Mouse (Mus musculus) forebrain, postnatal 0 days (tissue): ENCODE data around the gene D330045A20Rik. TPM values are rescaled to one million over a fixed set of nuclear protein-coding genes. Genes with fewer than 3 reads are reported as not detected.

ENCODE experiments used
- ATAC-seq: fragments of 200-750 bp; cut with Nextera tagmentation; 2 replicates; pipeline ENCODE4 v1.8.0; 2017; ENCODE audit warnings: mild to moderate bottlenecking, moderate library complexity
- DNase-seq: peaks from one replicate; pipeline ENCODE4 v3.0.0-alpha.2; 2015
- H3K27ac ChIP-seq: fragments of 300-500 bp; sonication (generic); 2 replicates; pipeline ENCODE4 v1.5.1; 2014; ENCODE audit warnings: low read depth, mild to moderate bottlenecking, antibody characterized with exemption, low read length, moderate library complexity, mixed read lengths
- H3K27me3 ChIP-seq: fragments of 300-500 bp; sonication (generic); 2 replicates; pipeline ENCODE4 v1.6.1; 2014; ENCODE audit warnings: mild to moderate bottlenecking, low read length, mixed read lengths; ENCODE audit not compliant: insufficient read depth
- H3K36me3 ChIP-seq: fragments of 300-500 bp; sonication (generic); 2 replicates; pipeline ENCODE4 v1.6.1; 2014; ENCODE audit warnings: mild to moderate bottlenecking, moderate library complexity; ENCODE audit not compliant: insufficient read depth
- H3K4me1 ChIP-seq: fragments of 300-500 bp; sonication (generic); 2 replicates; pipeline ENCODE4 v1.6.1; 2014; ENCODE audit warnings: antibody characterized with exemption; ENCODE audit not compliant: insufficient read depth
- H3K4me2 ChIP-seq: fragments of 300-500 bp; sonication (generic); 2 replicates; pipeline ENCODE4 v1.6.1; 2014; ENCODE audit warnings: low read depth, mild to moderate bottlenecking, moderate library complexity
- H3K4me3 ChIP-seq: fragments of 300-500 bp; sonication (generic); 2 replicates; pipeline ENCODE4 v1.5.1; 2014; ENCODE audit warnings: low read depth, low read length, mixed read lengths
- H3K9ac ChIP-seq: fragments of 300-500 bp; sonication (generic); 2 replicates; pipeline ENCODE4 v1.6.1; 2014; ENCODE audit warnings: mild to moderate bottlenecking
- H3K9me3 ChIP-seq: fragments of 300-500 bp; sonication (generic); 2 replicates; pipeline ENCODE4 v1.6.1; 2016; ENCODE audit warnings: low read length
- CTCF ChIP-seq: sonication (generic); IDR thresholded peaks from 2 replicates; pipeline ENCODE4 v1.5.1; 2016; ENCODE audit warnings: antibody characterized with exemption, control low read depth, low read depth
- WGBS: fragments of 180-500 bp; shearing (Covaris S2); extraction: QIAGEN DNeasy Blood & Tissue Kit; methylation state at CpG from one replicate; pipeline ENCODE4 v1.1.7; 2014; 5-methylcytosine and 5-hydroxymethylcytosine counted together
- polyA plus RNA-seq: library from polyadenylated mRNA; unstranded; fragments of >200 nt; fragmentation: Nextera tagmentation; extraction: Ambion mirVana; gene quantifications from 2 replicates; pipeline ENCODE4 v1.2.1, GENCODE M21; 2015
- total RNA-seq: library from RNA; depleted of rRNA; stranded (reverse); fragments of >200 nt; gene quantifications from 2 replicates; pipeline ENCODE4 v1.2.3, GENCODE M21; 2014

Gene D330045A20Rik
- total and polyA plus RNA-seq, 2 experiments from 2014 or later: 1.3 to 1.8 TPM

DNA sequence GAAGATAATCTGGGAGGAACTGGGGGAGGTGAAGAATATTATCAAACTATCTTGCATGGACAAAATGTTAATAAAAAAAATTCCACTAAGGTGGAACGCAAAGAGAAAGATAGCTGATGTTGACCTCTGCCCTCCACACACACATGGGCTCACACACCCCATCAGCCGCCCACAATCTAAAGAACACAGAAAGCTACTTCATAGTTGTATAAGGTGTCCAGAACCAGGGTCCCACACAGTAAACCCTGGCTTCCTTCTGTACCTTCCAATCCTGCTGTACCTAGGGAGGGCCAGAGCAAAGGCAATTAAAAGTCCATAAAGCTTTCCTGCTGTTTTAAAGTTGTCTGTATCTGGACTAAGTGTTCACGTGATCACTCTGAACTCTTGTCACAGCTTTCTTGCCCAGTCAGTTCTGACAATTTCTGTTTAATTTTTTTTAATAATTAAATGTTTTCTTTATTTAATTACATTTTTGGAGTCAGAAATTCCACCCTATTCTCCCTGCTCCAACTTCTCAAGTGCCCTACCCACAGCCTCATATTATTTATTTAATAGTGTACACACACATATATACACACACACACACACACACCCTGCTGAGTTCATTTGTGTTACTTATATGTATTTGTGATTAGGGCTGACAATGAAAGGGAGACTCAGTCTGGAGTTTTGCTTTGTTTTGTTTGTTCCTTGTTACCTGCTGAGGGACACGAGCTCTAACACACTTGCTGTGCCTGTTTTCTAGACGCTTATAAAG lies 57.7 kb downstream of the D330045A20Rik start:
- Histone ChIP-seq H3K27me3 (no peaks in the 10 kb centered on the region), H3K27ac (no peak overlapping the region), H3K4me3 (no peak overlapping the region), H3K4me2 (no peak overlapping the region), H3K4me1 (no peaks in the 10 kb centered on the region), H3K36me3 (no peaks in the 10 kb centered on the region), H3K9me3 (no peaks in the 10 kb centered on the region), H3K9ac (no peak overlapping the region)
- ATAC-seq (no peak), DNase-seq (no peak)
- TF ChIP-seq CTCF: no peak
- WGBS: 80% methylated on average over 5 of the region's 5 CpGs

DNA sequence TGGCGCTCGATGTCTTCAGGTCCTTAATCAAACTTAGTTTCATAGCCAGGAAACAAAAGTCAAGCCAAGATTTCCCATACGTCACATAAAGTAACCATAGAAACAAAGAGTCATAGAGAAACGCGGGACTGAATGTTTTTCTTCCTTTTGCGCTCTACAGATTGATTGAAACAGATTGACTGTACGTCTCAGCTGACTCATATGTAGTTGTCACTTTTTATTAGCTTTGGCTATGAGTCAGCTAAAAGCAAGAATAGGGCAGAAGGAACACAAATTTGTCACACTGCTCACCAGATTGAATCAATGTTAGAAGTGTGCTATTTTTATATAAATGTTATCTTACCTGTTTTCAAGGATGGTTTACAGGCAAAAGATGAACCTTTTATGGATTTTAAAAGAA lies 63.6 kb downstream of the D330045A20Rik start:
- Histone ChIP-seq H3K27me3 (no peaks in the 10 kb centered on the region), H3K4me2 (no peak overlapping the region), H3K9ac (no peak overlapping the region), H3K4me1 (no peaks in the 10 kb centered on the region), H3K27ac (no peak overlapping the region), H3K9me3 (no peaks in the 10 kb centered on the region), H3K4me3 (no peak overlapping the region), H3K36me3 (no peaks in the 10 kb centered on the region)
- DNase-seq (peak; percentile 1), ATAC-seq (no peak)
- WGBS: 76% methylated on average over 7 of the region's 7 CpGs
- no peak for TF ChIP-seq CTCF

- ATAC-seq (no peak), DNase-seq (no peak)
- H3K4me3 ChIP-seq: no peak overlapping the region
- no peak overlapping the region for H3K9ac ChIP-seq
- TF ChIP-seq CTCF: no peak
- 75% methylated on average over 5 of the region's 5 CpGs for WGBS
- H3K36me3 ChIP-seq: no peaks in the 10 kb centered on the region
- no peaks in the 10 kb centered on the region for H3K4me1 ChIP-seq
- H3K4me2 ChIP-seq: no peak overlapping the region
- H3K27ac ChIP-seq: no peak overlapping the region
- H3K9me3 ChIP-seq: no peaks in the 10 kb centered on the region
- no peaks in the 10 kb centered on the region for H3K27me3 ChIP-seq
These were observed 70.3 kb downstream of the D330045A20Rik start for GRCm38 (mm10) chrX:139550456-139550855.

DNA sequence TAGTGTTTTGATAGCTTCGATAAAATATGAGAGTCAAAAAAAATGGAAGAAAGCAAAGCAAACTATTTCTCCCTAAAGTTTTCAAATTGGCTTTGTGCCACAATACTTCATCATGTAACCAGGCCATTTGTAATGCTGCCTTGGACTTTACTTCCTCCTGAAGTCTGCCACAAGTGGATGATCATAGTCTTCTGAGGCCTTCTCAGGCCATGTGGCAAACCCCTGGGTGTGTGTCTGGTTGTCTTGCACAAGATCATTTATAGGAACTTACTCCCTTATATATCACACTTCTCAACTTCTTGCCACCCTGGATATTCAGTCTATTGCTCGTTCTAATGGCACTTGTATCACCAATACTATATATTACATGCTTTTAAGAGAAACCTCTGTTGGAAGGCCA lies 71.9 kb downstream of the D330045A20Rik start:
- Histone ChIP-seq H3K27me3 (no peaks in the 10 kb centered on the region), H3K4me2 (no peak overlapping the region), H3K9ac (no peak overlapping the region), H3K9me3 (no peaks in the 10 kb centered on the region), H3K4me3 (no peak overlapping the region), H3K36me3 (no peaks in the 10 kb centered on the region), H3K4me1 (no peaks in the 10 kb centered on the region), H3K27ac (no peak overlapping the region)
- DNase-seq (no peak), ATAC-seq (no peak)
- no peak for TF ChIP-seq CTCF
- WGBS: 86% methylated on average over 2 of the region's 2 CpGs

GRCm38 (mm10) chrX:139562255-139562924 lies 82.2 kb downstream of the D330045A20Rik start:
- Histone ChIP-seq H3K27ac (no peak overlapping the region), H3K27me3 (no peaks in the 10 kb centered on the region), H3K4me2 (no peak overlapping the region), H3K4me1 (no peaks in the 10 kb centered on the region), H3K9ac (no peak overlapping the region), H3K9me3 (no peaks in the 10 kb centered on the region), H3K4me3 (no peak overlapping the region), H3K36me3 (no peaks in the 10 kb centered on the region)
- ATAC-seq: no peak
- no peak for DNase-seq
- no peak for TF ChIP-seq CTCF
- WGBS: 76% methylated on average over 5 of the region's 5 CpGs

DNA sequence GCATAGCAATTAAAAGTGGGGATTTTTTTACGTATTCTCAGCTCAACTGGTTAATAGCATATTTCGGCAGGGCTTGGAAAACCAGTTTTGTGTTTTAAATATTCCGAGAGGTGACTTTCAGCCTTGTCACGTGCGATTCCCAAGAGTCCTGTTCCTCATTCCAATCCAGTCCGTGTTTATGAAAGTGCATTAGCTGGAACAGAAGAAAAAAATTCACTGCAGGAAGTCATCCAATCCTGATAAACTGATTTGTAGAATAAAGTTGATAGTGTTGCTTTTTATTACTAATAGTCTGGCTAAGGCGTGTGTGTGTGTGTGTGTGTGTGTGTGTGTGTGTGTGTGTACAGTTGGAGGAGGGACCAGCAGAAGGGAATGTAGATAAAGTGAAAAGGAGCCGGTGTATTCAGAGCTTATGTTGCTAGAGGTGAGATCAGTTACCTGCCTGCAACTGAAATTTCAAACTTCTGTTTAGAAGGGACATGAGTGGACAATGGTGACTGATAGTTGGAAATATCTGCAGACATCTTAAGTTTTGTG lies 82.8 kb downstream of the D330045A20Rik start, which contains the start of gene Rnf128:
Gene Rnf128 (plus strand): TSS at position 392 of the 537 bp plus-strand sequence.
- no peak within 1 kb of the TSS for H3K4me2 ChIP-seq
- no peak within 1 kb of the TSS for H3K4me3 ChIP-seq
- H3K4me1 ChIP-seq: no peaks in the 10 kb centered on the region
- H3K9ac ChIP-seq: no peak within 1 kb of the TSS
- H3K27me3 ChIP-seq: no peaks in the 10 kb centered on the region
- TF ChIP-seq CTCF: no peak
- 83% methylated on average over 8 of the region's 8 CpGs for WGBS
- no peaks in the 10 kb centered on the region for H3K9me3 ChIP-seq
- no peak within 1 kb of the TSS for H3K27ac ChIP-seq
- DNase-seq: no peak
- H3K36me3 ChIP-seq: no peaks in the 10 kb centered on the region
- ATAC-seq: no peak

GRCm38 (mm10) chrX:139570054-139570453 lies 89.9 kb downstream of the D330045A20Rik start:
- no peak for TF ChIP-seq CTCF
- no peaks in the 10 kb centered on the region for H3K9me3 ChIP-seq
- no peak overlapping the region for H3K9ac ChIP-seq
- no peak for ATAC-seq
- H3K4me3 ChIP-seq: no peak overlapping the region
- H3K4me1 ChIP-seq: no peaks in the 10 kb centered on the region
- H3K36me3 ChIP-seq: no peaks in the 10 kb centered on the region
- 87% methylated on average over 3 of the region's 3 CpGs for WGBS
- H3K27ac ChIP-seq: no peak overlapping the region
- DNase-seq: no peak
- no peaks in the 10 kb centered on the region for H3K27me3 ChIP-seq
- no peak overlapping the region for H3K4me2 ChIP-seq
